Mouse (Mus musculus) stomach, embryonic 16.5 days (tissue): Measurements from ENCODE around the gene Etnppl. TPM values are rescaled to one million over a fixed set of nuclear protein-coding genes. Genes with fewer than 3 reads are reported as not detected.

ENCODE experiments used
- ATAC-seq: fragments of 200-750 bp; cut with Nextera tagmentation; 2 replicates; pipeline ENCODE4 v1.8.0; 2017; ENCODE audit warnings: moderate number of reproducible peaks, moderate TSS enrichment; ENCODE audit not compliant: insufficient read depth, low FRiP score
- H3K27ac ChIP-seq: fragments of 300-500 bp; sonication (generic); 2 replicates; pipeline ENCODE4 v1.5.1; 2014; ENCODE audit warnings: low read length
- H3K27me3 ChIP-seq: fragments of 300-500 bp; sonication (generic); 2 replicates; pipeline ENCODE4 v1.6.1; 2014; ENCODE audit warnings: low read length, control low read depth, mixed read lengths; ENCODE audit not compliant: control insufficient read depth, insufficient read depth
- H3K36me3 ChIP-seq: fragments of 300-500 bp; sonication (generic); 2 replicates; pipeline ENCODE4 v1.6.1; 2014; ENCODE audit warnings: low read length; ENCODE audit not compliant: control insufficient read depth, insufficient read depth
- H3K4me1 ChIP-seq: fragments of 300-500 bp; sonication (generic); 2 replicates; pipeline ENCODE4 v1.6.1; 2014; ENCODE audit warnings: low read length, control low read depth, mixed read lengths; ENCODE audit not compliant: control insufficient read depth, insufficient read depth
- H3K4me2 ChIP-seq: fragments of 300-500 bp; sonication (generic); 2 replicates; pipeline ENCODE4 v1.6.1; 2014; ENCODE audit warnings: low read depth, low read length, mixed read lengths
- H3K4me3 ChIP-seq: fragments of 300-500 bp; sonication (generic); replicated peaks from 2 replicates; pipeline ENCODE4 v1.5.1; 2014; ENCODE audit warnings: mild to moderate bottlenecking, low read length
- H3K9ac ChIP-seq: fragments of 300-500 bp; sonication (generic); 2 replicates; pipeline ENCODE4 v1.6.1; 2014; ENCODE audit warnings: low read length
- H3K9me3 ChIP-seq: fragments of 300-500 bp; sonication (generic); replicated peaks from 2 replicates; pipeline ENCODE4 v1.6.1; 2016; ENCODE audit warnings: low read length, control low read depth; ENCODE audit not compliant: control insufficient read depth
- WGBS: fragments of 180-500 bp; shearing (Covaris S2); extraction: QIAGEN DNeasy Blood & Tissue Kit; methylation state at CpG from one replicate; pipeline ENCODE4 v1.1.7; 2014; 5-methylcytosine and 5-hydroxymethylcytosine counted together
- polyA plus RNA-seq: library from polyadenylated mRNA; unstranded; fragments of >200 nt; fragmentation: Nextera tagmentation; extraction: Ambion mirVana; gene quantifications from 2 replicates; pipeline ENCODE4 v1.2.1, GENCODE M21; 2015

Etnppl gene
- polyA plus RNA-seq, 1 experiment from 2014 or later = not detected

- H3K4me2 ChIP-seq = no peak overlapping the region
- H3K27ac ChIP-seq = no peak overlapping the region
- no peaks in the 10 kb centered on the region for H3K4me1 ChIP-seq
- H3K9me3 ChIP-seq = no peaks in the 10 kb centered on the region
- no peak for ATAC-seq
- no peaks in the 10 kb centered on the region for H3K27me3 ChIP-seq
- H3K36me3 ChIP-seq = no peaks in the 10 kb centered on the region
- WGBS = 80% methylated on average over 8 of the region's 8 CpGs
- H3K9ac ChIP-seq = no peak overlapping the region
- no peak overlapping the region for H3K4me3 ChIP-seq
Measured at GRCm38 (mm10) chr3:130685014-130685366, 67.7 kb downstream of the Etnppl start.

GRCm38 (mm10) chr3:130687051-130687450 is 69.8 kb downstream of the Etnppl start:
- Histone ChIP-seq H3K27me3 (no peaks in the 10 kb centered on the region), H3K4me2 (no peak overlapping the region), H3K4me3 (no peak overlapping the region), H3K36me3 (no peaks in the 10 kb centered on the region), H3K4me1 (peaks cover 8% of the 10 kb centered on the region), H3K9ac (no peak overlapping the region), H3K27ac (no peak overlapping the region), H3K9me3 (no peaks in the 10 kb centered on the region)
- 97% methylated on average over 1 of the region's 1 CpGs for whole genome bisulfite sequencing
- no peak for ATAC-seq

Other genes starting within 250 kb of the Etnppl start
- gene Ostc, start 92.0 kb downstream of the Etnppl start, polyA plus RNA-seq = 396 and 400 TPM in 2 replicates
- 698 and 808 TPM in 2 replicates for gene Rpl34, start 113.0 kb downstream of the Etnppl start, polyA plus RNA-seq